Mouse (Mus musculus) hindbrain, embryonic 11.5 days (tissue): ENCODE results near the gene Adgrf5. TPM values are rescaled to one million over a fixed set of nuclear protein-coding genes. Genes with fewer than 3 reads are reported as not detected.
"Not testable (repeated sequence)": the region's sequence is repeated elsewhere in the genome, so short reads cannot be mapped to it uniquely, and the experiment has no call there.

Experiments used
- ATAC-seq: fragments of 200-750 bp; cut with Nextera tagmentation; 2 replicates; pipeline ENCODE4 v1.8.0; 2017; ENCODE audit warnings: mild to moderate bottlenecking, moderate TSS enrichment, moderate library complexity; ENCODE audit not compliant: low FRiP score
- DNase-seq: peaks from one replicate; pipeline ENCODE4 v3.0.0-alpha.2; 2015; ENCODE audit warnings: low spot score
- H3K27ac ChIP-seq: fragments of 300-500 bp; sonication (generic); 2 replicates; pipeline ENCODE4 v1.5.1; 2014; ENCODE audit warnings: mild to moderate bottlenecking, low read depth, low read length
- H3K27me3 ChIP-seq: fragments of 300-500 bp; sonication (generic); 2 replicates; pipeline ENCODE4 v1.6.1; 2014; ENCODE audit warnings: mild to moderate bottlenecking, low read length, moderate library complexity, mixed read lengths; ENCODE audit not compliant: control insufficient read depth, insufficient read depth
- H3K36me3 ChIP-seq: fragments of 300-500 bp; sonication (generic); 2 replicates; pipeline ENCODE4 v1.6.1; 2014; ENCODE audit warnings: mild to moderate bottlenecking, low read length, moderate library complexity, mixed read lengths; ENCODE audit not compliant: control insufficient read depth, insufficient read depth
- H3K4me1 ChIP-seq: fragments of 300-500 bp; sonication (generic); replicated peaks from 2 replicates; pipeline ENCODE4 v1.6.1; 2014; ENCODE audit warnings: low read length, mixed read lengths; ENCODE audit not compliant: control insufficient read depth, insufficient read depth
- H3K4me2 ChIP-seq: fragments of 300-500 bp; sonication (generic); replicated peaks from 2 replicates; pipeline ENCODE4 v1.6.1; 2014; ENCODE audit warnings: mild to moderate bottlenecking, low read depth, low read length
- H3K4me3 ChIP-seq: fragments of 300-500 bp; sonication (generic); 2 replicates; pipeline ENCODE4 v1.5.1; 2014; ENCODE audit warnings: low read depth, low read length
- H3K9ac ChIP-seq: fragments of 300-500 bp; sonication (generic); 2 replicates; pipeline ENCODE4 v1.6.1; 2014; ENCODE audit warnings: low read depth, low read length
- H3K9me3 ChIP-seq: fragments of 300-500 bp; sonication (generic); 2 replicates; pipeline ENCODE4 v1.6.1; 2016; ENCODE audit warnings: low read length; ENCODE audit not compliant: control insufficient read depth
- WGBS: fragments of 180-500 bp; shearing (Covaris S2); extraction: QIAGEN DNeasy Blood & Tissue Kit; methylation state at CpG from one replicate; pipeline ENCODE4 v1.1.7; 2014; 5-methylcytosine and 5-hydroxymethylcytosine counted together
- polyA plus RNA-seq: library from polyadenylated mRNA; unstranded; fragments of >200 nt; fragmentation: Nextera tagmentation; extraction: Ambion mirVana; gene quantifications from 2 replicates; pipeline ENCODE4 v1.2.1, GENCODE M21; 2014

Gene Adgrf5
- polyA plus RNA-seq, 1 experiment from 2014 or later = 6.8 TPM

- no peaks in the 10 kb centered on the region for H3K9me3 ChIP-seq
- no peaks in the 10 kb centered on the region for H3K4me1 ChIP-seq
- H3K36me3 ChIP-seq = no peaks in the 10 kb centered on the region
- ATAC-seq (no peak), DNase-seq (no peak)
- no peak overlapping the region for H3K9ac ChIP-seq
- no peak overlapping the region for H3K4me2 ChIP-seq
- WGBS = 83% methylated on average over 2 of the region's 2 CpGs
- H3K27me3 ChIP-seq = no peaks in the 10 kb centered on the region
- no peak overlapping the region for H3K4me3 ChIP-seq
- H3K27ac ChIP-seq = no peak overlapping the region
Measured at GRCm38 (mm10) chr17:43337643-43338042, 22.6 kb upstream of the Adgrf5 start.

GRCm38 (mm10) chr17:43338279-43338678 is 22.0 kb upstream of the Adgrf5 start:
- H3K9me3 ChIP-seq = no peaks in the 10 kb centered on the region
- H3K36me3 ChIP-seq = no peaks in the 10 kb centered on the region
- DNase-seq (no peak), ATAC-seq (no peak)
- H3K9ac ChIP-seq = no peak overlapping the region
- H3K4me1 ChIP-seq = no peaks in the 10 kb centered on the region
- no peaks in the 10 kb centered on the region for H3K27me3 ChIP-seq
- H3K4me3 ChIP-seq = no peak overlapping the region
- H3K4me2 ChIP-seq = no peak overlapping the region
- no peak overlapping the region for H3K27ac ChIP-seq
- 82% methylated on average over 3 of the region's 3 CpGs for WGBS

GRCm38 (mm10) chr17:43346499-43346898 is 13.8 kb upstream of the Adgrf5 start:
- not testable (repeated sequence) for H3K27me3 ChIP-seq, H3K36me3 ChIP-seq, H3K4me1 ChIP-seq, ATAC-seq, H3K9me3 ChIP-seq, H3K4me2 ChIP-seq, H3K4me3 ChIP-seq, H3K27ac ChIP-seq, H3K9ac ChIP-seq, DNase-seq
- WGBS = 98% methylated on average over 2 of the region's 2 CpGs

GRCm38 (mm10) chr17:43357902-43358539 is 2.2 kb upstream of the Adgrf5 start:
- ATAC-seq = no peak
- DNase-seq = no peak
- Histone ChIP-seq H3K36me3 (no peaks in the 10 kb centered on the region), H3K27me3 (no peaks in the 10 kb centered on the region), H3K9ac (no peak overlapping the region), H3K4me1 (no peaks in the 10 kb centered on the region), H3K4me3 (no peak overlapping the region), H3K9me3 (no peaks in the 10 kb centered on the region), H3K27ac (no peak overlapping the region), H3K4me2 (no peak overlapping the region)
- 20% methylated on average over 9 of the region's 9 CpGs for WGBS

- no peak for DNase-seq
- H3K4me3 ChIP-seq = no peak overlapping the region
- no peak for ATAC-seq
- no peaks in the 10 kb centered on the region for H3K36me3 ChIP-seq
- no peaks in the 10 kb centered on the region for H3K9me3 ChIP-seq
- no peak overlapping the region for H3K27ac ChIP-seq
- 79% methylated on average over 11 of the region's 11 CpGs for WGBS
- no peak overlapping the region for H3K9ac ChIP-seq
- H3K4me2 ChIP-seq = no peak overlapping the region
- H3K27me3 ChIP-seq = no peaks in the 10 kb centered on the region
- no peaks in the 10 kb centered on the region for H3K4me1 ChIP-seq
Measured at GRCm38 (mm10) chr17:43361021-43361420, 770 bp downstream of the Adgrf5 start.

- Histone ChIP-seq H3K4me1 (no peaks in the 10 kb centered on the region), H3K4me3 (no peak overlapping the region), H3K27ac (no peak overlapping the region), H3K9me3 (no peaks in the 10 kb centered on the region), H3K9ac (no peak overlapping the region), H3K27me3 (no peaks in the 10 kb centered on the region), H3K4me2 (no peak overlapping the region), H3K36me3 (no peaks in the 10 kb centered on the region)
- WGBS = 57% methylated on average over 11 of the region's 11 CpGs
- no peak for DNase-seq
- ATAC-seq = no peak
Measured at GRCm38 (mm10) chr17:43362362-43362761, 2.1 kb downstream of the Adgrf5 start.

- Histone ChIP-seq H3K36me3 (no peaks in the 10 kb centered on the region), H3K27ac (no peak overlapping the region), H3K9ac (no peak overlapping the region), H3K27me3 (no peaks in the 10 kb centered on the region), H3K4me2 (no peak overlapping the region), H3K4me3 (no peak overlapping the region), H3K4me1 (no peaks in the 10 kb centered on the region), H3K9me3 (no peaks in the 10 kb centered on the region)
- ATAC-seq (no peak), DNase-seq (no peak)
- WGBS = 59% methylated on average over 6 of the region's 6 CpGs
Measured at GRCm38 (mm10) chr17:43362881-43363280, 2.6 kb downstream of the Adgrf5 start.

- Histone ChIP-seq H3K9me3 (no peaks in the 10 kb centered on the region), H3K27ac (no peak overlapping the region), H3K27me3 (no peaks in the 10 kb centered on the region), H3K4me1 (no peaks in the 10 kb centered on the region), H3K4me3 (no peak overlapping the region), H3K4me2 (no peak overlapping the region), H3K36me3 (no peaks in the 10 kb centered on the region), H3K9ac (no peak overlapping the region)
- WGBS = 63% methylated on average over 6 of the region's 6 CpGs
- DNase-seq = no peak
- ATAC-seq = no peak
Measured at GRCm38 (mm10) chr17:43363921-43364320, 3.7 kb downstream of the Adgrf5 start.

GRCm38 (mm10) chr17:43365297-43365696 is 5.0 kb downstream of the Adgrf5 start:
- DNase-seq (no peak), ATAC-seq (no peak)
- no peaks in the 10 kb centered on the region for H3K9me3 ChIP-seq
- no peaks in the 10 kb centered on the region for H3K27me3 ChIP-seq
- WGBS = 86% methylated on average over 6 of the region's 6 CpGs
- H3K4me3 ChIP-seq = no peak overlapping the region
- no peak overlapping the region for H3K27ac ChIP-seq
- no peaks in the 10 kb centered on the region for H3K36me3 ChIP-seq
- no peak overlapping the region for H3K4me2 ChIP-seq
- H3K9ac ChIP-seq = no peak overlapping the region
- H3K4me1 ChIP-seq = no peaks in the 10 kb centered on the region
